Mouse (Mus musculus) right cerebral cortex, adult 2 months (tissue): ENCODE measurements around the gene Usp37.

Experiments
- DNase-seq, 2 experiments: peaks; one replicate each; pipeline ENCODE4 v3.0.0; 2021 to 2022; ENCODE audit warnings: low spot score in 2 of 2

The Usp37 gene

DNA sequence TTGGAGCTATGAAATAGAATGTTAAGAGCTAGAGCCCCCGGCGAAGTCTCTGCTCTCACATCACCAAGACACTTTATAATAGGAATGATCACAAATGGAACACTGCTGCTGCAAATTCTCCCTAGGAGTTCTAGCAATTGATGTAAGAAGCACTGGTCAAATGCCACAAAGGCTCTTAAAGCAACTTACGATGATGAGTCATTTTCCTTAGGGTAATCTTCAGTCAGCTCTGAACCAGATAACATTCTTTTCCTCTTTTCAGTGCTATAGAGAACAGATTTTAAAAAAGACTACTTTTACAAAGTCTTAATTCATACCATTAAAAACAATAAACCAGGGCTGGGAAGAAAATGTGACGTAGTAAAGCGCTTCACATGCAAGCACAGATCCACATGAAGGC, 58.3 kb downstream of the Usp37 start:
- no peak for DNase-seq

- DNase-seq = peak; percentile 60 to 62
Observed at GRCm38 (mm10) chr1:74460273-74460672, 83.8 kb downstream of the Usp37 start.

GRCm38 (mm10) chr1:74452611-74453045, 91.5 kb downstream of the Usp37 start:
- DNase-seq = no peak

- no peak for DNase-seq
Observed at GRCm38 (mm10) chr1:74444538-74444937, 99.5 kb downstream of the Usp37 start.

DNA sequence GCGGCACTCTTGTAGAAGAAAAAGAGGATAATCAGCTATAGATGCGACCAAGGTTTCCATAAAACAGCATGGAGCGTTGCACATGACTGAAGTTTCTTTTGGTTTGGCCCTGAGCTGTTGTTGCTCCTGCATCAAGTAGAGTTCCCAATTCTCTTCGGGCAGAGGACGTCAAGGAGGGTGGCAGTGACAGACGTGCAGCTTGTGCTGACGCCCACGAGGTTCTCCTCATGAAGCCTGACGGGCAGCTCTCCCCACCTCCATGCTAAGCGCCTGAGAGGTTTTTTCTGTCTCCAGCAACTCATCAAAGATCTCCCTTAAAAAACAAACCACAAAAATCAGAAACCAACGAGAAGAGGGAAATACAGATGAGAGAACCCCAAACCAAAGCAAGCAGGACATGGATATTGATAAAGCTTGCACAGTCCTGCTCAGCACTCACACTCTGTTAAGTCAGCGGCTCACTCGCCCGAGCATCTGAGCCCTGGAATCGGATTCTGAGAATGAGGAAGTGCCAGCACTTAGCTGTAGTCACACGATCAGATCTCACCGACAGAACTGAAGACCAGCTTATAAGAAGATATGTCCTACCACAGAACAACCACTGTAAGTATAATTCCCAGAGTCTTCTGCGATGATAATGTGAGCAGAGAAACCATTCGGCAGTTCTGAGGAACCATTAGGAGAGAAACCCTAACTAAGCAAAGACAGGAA, 104.8 kb downstream of the Usp37 start:
- DNase-seq = peak in 1 of 2 experiments; percentile 36

GRCm38 (mm10) chr1:74437702-74438427, 106.2 kb downstream of the Usp37 start:
- peak; percentile 50 to 59 for DNase-seq

DNA sequence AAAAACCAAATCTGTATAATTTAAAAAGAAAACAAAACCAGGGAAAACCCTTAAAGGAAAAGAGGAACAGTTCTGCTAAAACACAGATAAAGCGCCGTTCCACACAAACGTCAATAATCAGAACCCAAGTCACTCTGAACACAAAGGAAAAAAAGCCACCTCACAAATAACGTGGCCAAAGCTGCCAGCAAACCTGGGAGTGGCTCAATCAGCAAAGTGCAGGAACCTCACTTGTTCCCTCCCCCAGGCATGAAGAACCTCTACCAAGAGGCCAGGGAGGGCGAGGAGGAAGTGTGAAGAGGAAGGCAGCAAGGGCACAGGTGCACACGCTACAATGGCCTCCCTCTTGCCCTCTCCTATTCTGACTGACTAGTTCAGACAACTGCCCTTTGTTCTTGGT, 108.5 kb downstream of the Usp37 start:
- no peak for DNase-seq

GRCm38 (mm10) chr1:74434596-74434995, 109.5 kb downstream of the Usp37 start:
- no peak for DNase-seq

GRCm38 (mm10) chr1:74433220-74433619, 110.9 kb downstream of the Usp37 start:
- no peak for DNase-seq

- DNase-seq = no peak
Observed at GRCm38 (mm10) chr1:74425845-74426244, 118.2 kb downstream of the Usp37 start.

DNA sequence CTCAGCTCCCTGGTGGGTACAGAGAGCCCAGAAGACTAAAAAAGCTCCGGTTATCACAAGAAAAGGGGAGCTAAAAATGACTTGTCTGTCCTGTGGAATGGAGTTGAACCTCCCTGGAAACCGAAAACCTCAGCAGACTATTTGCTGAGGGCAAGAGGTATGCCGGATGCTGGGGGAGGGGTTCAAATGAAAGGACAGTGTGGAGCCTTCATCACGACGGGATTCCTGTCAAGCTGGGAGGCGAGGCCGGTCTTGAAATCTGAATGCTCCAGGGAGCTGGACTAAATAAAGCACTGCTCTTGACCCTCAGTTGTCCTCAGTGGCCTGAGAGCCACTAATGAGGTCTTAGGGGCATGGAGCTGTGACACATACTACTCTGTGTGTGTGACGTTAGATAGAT, 120.9 kb downstream of the Usp37 start:
- DNase-seq = no peak

DNA sequence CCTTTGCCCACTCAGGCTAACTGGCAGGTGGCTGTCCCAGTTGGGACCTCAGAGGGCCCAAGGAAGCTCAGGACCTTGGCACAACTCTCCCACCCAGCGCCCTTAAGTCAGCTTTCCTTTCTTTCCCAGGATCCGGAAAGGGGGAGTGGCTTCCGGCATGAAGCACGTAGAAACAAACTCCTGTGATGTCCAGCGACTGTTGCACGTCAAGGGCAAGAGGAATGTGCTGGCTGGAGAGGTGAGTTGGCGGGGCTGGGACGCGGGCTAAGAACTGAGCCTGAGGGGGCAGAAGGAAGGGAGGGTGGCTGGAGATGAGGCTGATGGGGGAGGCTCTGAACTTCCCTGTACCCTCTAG, 124.7 kb downstream of the Usp37 start:
- DNase-seq = no peak

- DNase-seq = no peak
Observed at GRCm38 (mm10) chr1:74418747-74419439, 125.2 kb downstream of the Usp37 start.

DNA sequence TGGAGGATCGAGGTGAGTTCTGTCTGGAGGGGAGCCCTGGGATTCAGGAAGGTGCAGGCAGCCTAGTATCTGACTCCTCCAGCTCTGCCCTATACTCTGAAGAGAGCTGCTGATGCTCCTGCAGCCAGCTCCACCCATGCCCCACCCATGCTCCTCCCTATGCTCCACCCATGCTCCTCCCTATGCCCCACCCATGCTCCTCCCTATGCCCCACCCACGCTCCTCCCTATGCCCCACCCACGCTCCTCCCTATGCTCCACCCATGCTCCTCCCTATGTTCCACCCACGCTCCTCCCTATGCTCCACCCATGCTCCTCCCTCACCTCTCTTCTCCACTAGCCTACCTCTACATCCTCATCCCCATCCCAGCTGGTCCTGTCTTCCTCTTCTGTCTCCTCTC, 128.9 kb downstream of the Usp37 start:
- DNase-seq = no peak

- no peak for DNase-seq
Observed at GRCm38 (mm10) chr1:74412711-74413110, 131.4 kb downstream of the Usp37 start.

GRCm38 (mm10) chr1:74411753-74412325, 132.2 kb downstream of the Usp37 start:
- DNase-seq = no peak

GRCm38 (mm10) chr1:74408589-74409504, 135.2 kb downstream of the Usp37 start, which contains the start of gene Vil1:
TSS of gene Vil1 (plus strand) at chr1:74409376.
- no peak for DNase-seq

GRCm38 (mm10) chr1:74404206-74404605, 139.9 kb downstream of the Usp37 start:
- DNase-seq = no peak

DNA sequence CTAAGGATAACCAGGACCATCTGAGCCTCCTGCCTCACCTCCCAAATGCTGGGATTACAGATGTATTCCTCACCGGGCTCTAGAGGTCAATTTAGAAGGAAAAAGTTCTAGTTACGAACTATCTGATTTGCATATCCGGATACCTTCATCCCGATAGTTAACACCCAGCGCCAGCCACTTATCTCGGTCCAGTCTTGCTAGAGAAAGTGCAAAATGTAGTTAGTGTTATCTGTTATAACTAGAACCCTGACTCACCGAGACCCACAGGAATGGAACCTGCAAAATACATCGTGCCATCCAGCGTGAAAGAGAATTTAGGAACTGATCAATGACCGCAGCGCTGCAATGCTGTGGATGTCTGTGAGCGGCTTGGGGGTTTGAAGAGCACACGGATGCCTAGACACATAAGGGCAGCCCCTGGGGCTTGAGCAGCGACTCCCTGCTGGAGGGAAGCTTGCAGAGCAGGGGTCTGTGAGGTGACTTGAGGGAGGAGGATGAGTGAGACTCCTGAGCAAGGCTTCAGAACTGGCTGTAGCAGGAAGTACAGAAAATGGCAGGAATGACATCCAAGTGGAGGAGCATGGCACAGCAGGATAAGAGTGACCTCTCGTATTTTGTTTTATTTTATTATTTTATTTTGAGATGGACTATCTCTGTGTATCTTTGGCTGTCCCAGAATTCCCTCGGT, 142.9 kb downstream of the Usp37 start:
- no peak for DNase-seq

GRCm38 (mm10) chr1:74400531-74400930, 143.6 kb downstream of the Usp37 start:
- no peak for DNase-seq
